8 mouse cellular contexts compared by ENCODE assay signal in genomic region chr2:116060701-116061400, GRCm38 (mm10). TPM values are rescaled to one million over a fixed set of nuclear protein-coding genes. Genes with fewer than 3 reads are reported as not detected.
DNase-seq lines count a peak whose midpoint lies in the region; ATAC-seq and TF ChIP-seq lines count a peak whose summit lies in the region.

No protein-coding gene starts in this region.

- H3K27ac ChIP-seq in forebrain, postnatal 0 days (ENCODE audit: low read depth, low read length), result peak overlapping the region; percentile 96
- no peak overlapping the region for H3K27ac ChIP-seq in liver, embryonic 13.5 days
- H3K27ac ChIP-seq in stomach, embryonic 16.5 days (ENCODE audit: low read length), result peak overlapping the region; percentile 99
- H3K27ac ChIP-seq in cerebellum, adult 2 months (ENCODE audit: insufficient read depth, low read length), result no peak overlapping the region

- no peak for TF ChIP-seq POLR2A in lung, adult 2 months (IDR thresholded peaks at IDR 0.05; ENCODE audit: borderline replicate concordance, extremely low read depth, low read depth, low read length)
- no peak for TF ChIP-seq POLR2A in cerebellum, adult 2 months (IDR thresholded peaks at IDR 0.05; ENCODE audit: borderline replicate concordance, insufficient read depth, low read length)

- 24% methylated on average over 21 of the region's 21 CpGs for WGBS in lung, adult 2 months
- WGBS in forebrain, postnatal 0 days, result 6% methylated on average over 21 of the region's 21 CpGs
- WGBS in liver, embryonic 13.5 days (ENCODE audit: insufficient replicate concordance), result 13% methylated on average over 21 of the region's 21 CpGs
- 13% methylated on average over 21 of the region's 21 CpGs for WGBS in stomach, embryonic 16.5 days
- 28% methylated on average over 21 of the region's 21 CpGs for WGBS in cerebellum, adult 2 months

- H3K9me3 ChIP-seq in forebrain, postnatal 0 days (ENCODE audit: low read length), result no peaks in the 10 kb centered on the region
- H3K9me3 ChIP-seq in liver, embryonic 13.5 days (replicated peaks), result no peaks in the 10 kb centered on the region
- H3K9me3 ChIP-seq in stomach, embryonic 16.5 days (replicated peaks; ENCODE audit: control insufficient read depth, low read length), result no peaks in the 10 kb centered on the region

- peak overlapping the region; percentile 94 for H3K4me3 ChIP-seq in lung, adult 2 months (replicated peaks; ENCODE audit: extremely low read depth, low read depth, low read length)
- H3K4me3 ChIP-seq in forebrain, postnatal 0 days (ENCODE audit: low read depth, low read length), result peak overlapping the region; percentile 70
- H3K4me3 ChIP-seq in liver, embryonic 13.5 days (replicated peaks), result peak overlapping the region; percentile 59
- H3K4me3 ChIP-seq in stomach, embryonic 16.5 days (replicated peaks; ENCODE audit: low read length), result peak overlapping the region; percentile 67
- H3K4me3 ChIP-seq in cerebellum, adult 2 months (replicated peaks; ENCODE audit: insufficient read depth, low read depth, low read length), result no peak overlapping the region

- no peak for ATAC-seq in forebrain, postnatal 0 days
- ATAC-seq in liver, embryonic 13.5 days (ENCODE audit: low read depth), result no peak
- no peak for ATAC-seq in stomach, embryonic 16.5 days (ENCODE audit: insufficient read depth, low FRiP score)

- H3K36me3 ChIP-seq in forebrain, postnatal 0 days (ENCODE audit: insufficient read depth), result no peaks in the 10 kb centered on the region
- no peaks in the 10 kb centered on the region for H3K36me3 ChIP-seq in liver, embryonic 13.5 days
- H3K36me3 ChIP-seq in stomach, embryonic 16.5 days (ENCODE audit: control insufficient read depth, insufficient read depth, low read length), result no peaks in the 10 kb centered on the region

- H3K27me3 ChIP-seq in forebrain, postnatal 0 days (ENCODE audit: insufficient read depth, low read length), result no peaks in the 10 kb centered on the region
- peaks cover 78% of the 10 kb centered on the region for H3K27me3 ChIP-seq in liver, embryonic 13.5 days
- H3K27me3 ChIP-seq in stomach, embryonic 16.5 days (ENCODE audit: control insufficient read depth, insufficient read depth, low read length), result no peaks in the 10 kb centered on the region
- H3K27me3 ChIP-seq in cerebellum, adult 2 months (ENCODE audit: control insufficient read depth, insufficient read depth, low read length), result peaks cover 10% of the 10 kb centered on the region; the same call in 1 of the 2 replicates

- TF ChIP-seq CTCF in lung, adult 2 months (IDR thresholded peaks at IDR 0.05; ENCODE audit: insufficient read depth, low read length), result no peak
- no peak for TF ChIP-seq CTCF in forebrain, postnatal 0 days (IDR thresholded peaks at IDR 0.05; ENCODE audit: low read depth)
- TF ChIP-seq CTCF in cerebellum, adult 2 months (IDR thresholded peaks at IDR 0.05; ENCODE audit: borderline replicate concordance, insufficient read depth, low read depth, low read length), result no peak

- H3K4me2 ChIP-seq in forebrain, postnatal 0 days (ENCODE audit: low read depth), result peak overlapping the region; percentile 61
- peak overlapping the region; percentile 64 for H3K4me2 ChIP-seq in liver, embryonic 13.5 days
- peak overlapping the region; percentile 81 for H3K4me2 ChIP-seq in stomach, embryonic 16.5 days (ENCODE audit: low read depth, low read length)

- H3K4me1 ChIP-seq in lung, adult 2 months (ENCODE audit: control insufficient read depth, insufficient read depth, low read length), result peaks cover 3% of the 10 kb centered on the region
- H3K4me1 ChIP-seq in forebrain, postnatal 0 days (ENCODE audit: insufficient read depth), result no peaks in the 10 kb centered on the region; the same call in 1 of the 2 replicates
- H3K4me1 ChIP-seq in liver, embryonic 13.5 days (replicated peaks), result 0 out of 2 replicates have a peak, but pooled peaks cover 2% of the 10 kb centered on the region
- peaks cover 21% of the 10 kb centered on the region for H3K4me1 ChIP-seq in stomach, embryonic 16.5 days (ENCODE audit: control insufficient read depth, insufficient read depth, low read length)
- H3K4me1 ChIP-seq in cerebellum, adult 2 months (ENCODE audit: control insufficient read depth, insufficient read depth, low read length), result 0 out of 2 replicates have a peak, but pooled peaks cover 2% of the 10 kb centered on the region

- peak overlapping the region; percentile 94 for H3K9ac ChIP-seq in forebrain, postnatal 0 days
- peak overlapping the region; percentile 62; the same call in 1 of the 2 replicates for H3K9ac ChIP-seq in liver, embryonic 13.5 days
- peak overlapping the region; percentile 96 for H3K9ac ChIP-seq in stomach, embryonic 16.5 days (ENCODE audit: low read length)

- no peak for DNase-seq in lung, adult 2 months
- no peak for DNase-seq in lung, postnatal 36 days
- DNase-seq in forebrain, postnatal 0 days, result peak; percentile 65
- DNase-seq in liver, embryonic 13.5 days, result no peak
- DNase-seq in urinary bladder, postnatal 14 days (ENCODE audit: low spot score), result no peak
- DNase-seq in cerebellum, adult 2 months, result no peak
- DNase-seq in spleen, adult 18-20 months, result no peak

RNA-seq across cellular contexts. Expression of gene Meis2, which starts 4.8 kb away (rescaled TPM):
- 15.6 and 22.6 TPM in 2 replicates for polyA plus RNA-seq in lung, adult 2 months (2012; rRNA removed)
- 204 and 227 TPM in 2 replicates for total RNA-seq in forebrain, postnatal 0 days (2014; rRNA removed)
- 85.5 and 106 TPM in 2 replicates for polyA plus RNA-seq in forebrain, postnatal 0 days (2015; fragmentation: Nextera tagmentation; extraction: Ambion mirVana)
- 2.1 and 2.6 TPM in 2 replicates for polyA plus RNA-seq in liver, embryonic 13.5 days (2015; fragmentation: Nextera tagmentation; extraction: Ambion mirVana)
- 42.8 and 43.3 TPM in 2 replicates for polyA plus RNA-seq in stomach, embryonic 16.5 days (2015; fragmentation: Nextera tagmentation; extraction: Ambion mirVana)
- polyA plus RNA-seq in cerebellum, adult 2 months (2012; rRNA removed), result 36.4 and 58.7 TPM in 2 replicates

Comparison
In these comparisons a context has a peak if more than half of its experiments do, and no peak if none do; other contexts are left out.
1. H3K27ac ChIP-seq: peak in forebrain, postnatal 0 days (single experiment) and stomach, embryonic 16.5 days (single experiment); none in liver, embryonic 13.5 days (single experiment) and cerebellum, adult 2 months (single experiment).
2. Peak in every context shown above with its lines, with median percentiles within 50 percentile points of each other: H3K4me2 ChIP-seq and H3K9ac ChIP-seq.